Mouse (Mus musculus) right cerebral cortex, postnatal 4 days (tissue): Measurements from ENCODE around the gene Slc17a6.

Experiments
- DNase-seq: peaks from one replicate; pipeline ENCODE4 v3.0.0-alpha.2; 2022

Gene Slc17a6

GRCm38 (mm10) chr7:51621694-51622145, at the start of gene Slc17a6:
Gene Slc17a6 (plus strand): TSS chr7:51622006.
- DNase-seq, result peak; percentile 56

DNA sequence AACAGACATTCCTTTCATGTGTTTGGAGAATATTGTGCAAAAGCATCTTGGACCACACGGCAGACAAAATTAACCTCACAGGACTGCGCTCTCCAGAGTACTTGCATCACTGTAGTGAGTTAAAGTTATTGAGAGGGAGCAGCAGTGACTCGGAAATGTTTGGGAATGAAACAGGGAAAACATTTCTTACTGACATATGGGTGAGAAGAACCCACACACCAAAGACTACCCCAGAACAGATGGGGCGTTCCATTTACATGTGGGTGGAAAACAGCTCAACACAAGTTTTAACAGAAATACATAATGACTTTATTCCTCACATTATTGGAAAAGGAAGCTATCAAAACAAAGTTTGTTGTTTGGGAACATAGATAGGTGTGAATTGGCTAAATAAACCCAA, 21.8 kb upstream of the Slc17a6 start:
- DNase-seq, result no peak

DNA sequence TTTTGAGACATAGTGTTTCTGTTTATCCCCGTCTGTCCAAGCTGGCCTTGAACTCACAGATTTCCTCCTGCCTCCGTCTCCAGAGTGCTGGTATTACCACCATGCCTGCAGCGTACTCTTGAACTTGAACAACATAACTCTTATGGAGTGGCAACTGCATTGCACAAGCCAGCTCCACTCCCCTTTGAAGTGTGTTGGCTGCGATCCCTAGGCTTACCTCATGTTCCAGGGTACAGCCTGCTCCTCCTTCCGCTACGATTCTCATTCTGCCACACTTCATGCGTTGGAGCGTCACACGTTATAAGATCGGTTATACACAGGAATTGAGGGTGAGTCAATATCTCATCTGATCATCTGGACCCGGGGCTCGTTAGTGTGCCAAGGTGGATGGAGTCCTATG, 18.1 kb upstream of the Slc17a6 start:
- DNase-seq, result no peak

DNA sequence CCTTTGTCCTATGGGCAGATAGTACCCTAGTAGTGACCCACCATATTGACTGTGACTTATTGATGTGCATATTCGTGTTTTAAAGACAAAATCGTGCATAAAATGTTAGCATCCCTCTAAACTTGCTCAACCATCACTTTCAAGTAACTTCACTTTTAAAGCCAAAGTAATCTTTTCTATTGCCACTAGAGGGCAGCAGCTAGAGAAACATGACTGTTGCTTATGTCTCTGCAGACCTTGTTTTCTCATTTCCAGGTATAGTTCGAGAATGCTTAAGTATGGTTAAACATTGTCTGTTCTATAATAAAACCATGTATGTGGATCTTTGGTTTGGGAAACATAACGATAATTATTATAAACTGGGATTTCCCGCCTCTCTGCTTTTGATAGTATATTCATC, 7.4 kb upstream of the Slc17a6 start:
- DNase-seq, result no peak

- DNase-seq, result no peak
Observed at GRCm38 (mm10) chr7:51617941-51618340, 3.9 kb upstream of the Slc17a6 start.

DNA sequence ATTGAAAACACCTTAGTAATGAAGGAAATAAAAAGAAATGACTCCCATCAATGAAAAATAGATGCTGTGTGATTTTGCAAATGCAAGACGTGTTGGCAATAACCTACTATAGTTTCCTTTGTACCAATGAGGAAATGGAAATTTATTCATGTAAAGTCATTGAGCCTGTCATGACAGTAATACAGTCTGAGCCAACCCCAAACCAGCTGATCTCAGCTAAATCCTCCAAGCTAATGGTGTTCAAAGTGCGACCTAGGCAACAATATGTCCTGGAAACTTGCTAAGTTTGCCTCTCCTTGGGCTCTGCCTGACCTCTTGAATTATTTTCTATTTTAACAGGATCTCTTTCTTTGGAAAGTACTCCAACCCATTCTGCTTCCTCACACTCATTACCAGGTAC, 3.4 kb upstream of the Slc17a6 start:
- no peak for DNase-seq

DNA sequence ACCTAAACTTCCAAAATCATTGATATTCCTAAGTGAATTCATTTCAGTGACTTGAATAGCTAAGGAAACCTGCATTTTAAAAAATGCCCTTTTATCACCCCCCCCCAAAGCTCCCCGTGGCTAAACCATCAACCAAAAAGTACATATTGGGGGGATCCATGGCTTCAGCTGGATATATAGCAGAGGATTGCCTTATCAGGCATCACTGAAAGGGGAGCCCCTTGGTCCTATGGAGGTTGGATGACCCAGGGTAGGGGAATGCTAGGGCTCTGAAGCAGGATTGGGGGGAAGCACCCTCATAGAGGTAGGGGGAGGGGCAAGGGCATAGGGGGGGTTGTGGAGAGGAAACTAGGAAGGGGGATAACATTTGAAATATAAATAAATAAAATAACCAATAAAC, 1.8 kb upstream of the Slc17a6 start:
- no peak for DNase-seq

DNA sequence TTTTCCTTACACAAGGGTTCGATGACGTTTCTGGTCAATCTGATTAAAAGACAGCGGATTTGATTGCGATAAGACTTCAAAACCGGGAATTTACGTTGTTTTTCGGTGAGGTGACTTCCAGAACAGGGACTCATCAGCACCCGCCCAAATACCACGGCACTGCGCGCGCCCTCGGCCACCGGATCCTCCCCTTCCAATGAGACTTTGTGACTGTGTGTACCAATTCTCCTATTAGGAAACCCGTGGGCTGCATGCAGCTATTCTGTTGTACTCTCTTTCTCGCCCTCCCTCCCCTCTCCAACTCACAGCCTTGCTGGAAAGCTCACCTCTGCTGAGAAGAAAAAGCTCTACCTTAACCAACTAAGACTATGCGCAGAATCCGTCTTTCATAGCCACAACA, 390 bp downstream of the Slc17a6 start:
- DNase-seq, result no peak

DNA sequence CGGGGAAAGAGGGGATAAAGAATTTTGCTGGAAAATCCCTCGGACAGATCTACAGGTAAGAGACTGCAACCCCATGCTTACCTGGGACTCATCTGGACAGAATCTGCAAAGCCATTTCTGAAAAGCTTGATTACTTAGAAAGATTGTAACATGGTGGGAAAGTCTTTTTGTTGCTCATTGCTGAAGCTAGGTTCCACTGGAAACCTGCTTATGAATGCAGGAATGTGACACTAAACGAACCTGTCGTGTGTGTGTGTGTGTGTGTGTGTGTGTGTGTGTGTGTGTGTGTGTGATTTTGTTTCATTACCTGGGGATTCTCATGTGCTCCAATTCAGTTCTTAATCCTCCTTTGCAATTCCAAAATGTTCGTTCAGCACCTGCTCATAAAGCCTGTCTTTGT, 860 bp downstream of the Slc17a6 start:
- DNase-seq, result no peak

- DNase-seq, result no peak
Observed at GRCm38 (mm10) chr7:51624336-51624897, 2.6 kb downstream of the Slc17a6 start.

DNA sequence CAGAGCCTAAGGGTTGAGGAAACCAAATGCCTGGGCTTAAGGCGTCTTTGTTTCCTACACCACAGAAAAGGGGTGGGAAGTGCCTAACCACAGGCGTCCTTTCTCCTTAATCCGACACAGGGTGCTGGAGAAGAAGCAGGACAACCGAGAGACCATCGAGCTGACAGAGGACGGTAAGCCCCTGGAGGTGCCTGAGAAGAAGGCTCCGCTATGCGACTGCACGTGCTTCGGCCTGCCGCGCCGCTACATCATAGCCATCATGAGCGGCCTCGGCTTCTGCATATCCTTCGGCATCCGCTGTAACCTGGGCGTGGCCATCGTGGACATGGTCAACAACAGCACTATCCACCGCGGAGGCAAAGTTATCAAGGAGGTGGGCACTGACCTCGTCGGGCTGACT, 3.4 kb downstream of the Slc17a6 start:
- DNase-seq, result peak; percentile 46

GRCm38 (mm10) chr7:51625591-51626255, 3.9 kb downstream of the Slc17a6 start:
- no peak for DNase-seq

- no peak for DNase-seq
Observed at GRCm38 (mm10) chr7:51626451-51627000, 4.7 kb downstream of the Slc17a6 start.

- peak; percentile 39 for DNase-seq
Observed at GRCm38 (mm10) chr7:51627001-51627631, 5.3 kb downstream of the Slc17a6 start.

- no peak for DNase-seq
Observed at GRCm38 (mm10) chr7:51627666-51628065, 5.9 kb downstream of the Slc17a6 start.

DNA sequence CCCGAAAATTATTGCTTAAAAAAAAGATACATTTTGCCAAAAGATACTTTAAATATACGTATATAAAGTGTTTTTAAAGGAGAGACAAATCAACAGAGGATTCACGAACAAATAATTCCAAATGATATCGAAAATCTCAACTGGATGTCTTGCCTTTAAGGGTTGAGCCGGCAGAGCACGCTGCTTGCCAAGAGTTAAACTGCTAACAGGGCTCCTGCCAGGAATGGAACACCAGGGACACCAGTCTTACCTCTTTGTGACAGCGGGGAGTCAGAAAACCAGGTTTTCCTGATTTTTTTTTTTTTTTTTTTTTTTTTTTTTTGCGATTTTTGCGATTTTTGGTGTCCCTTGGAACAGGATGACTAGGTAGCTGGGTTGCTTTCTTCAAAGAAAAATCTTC, 6.5 kb downstream of the Slc17a6 start:
- DNase-seq, result no peak

- no peak for DNase-seq
Observed at GRCm38 (mm10) chr7:51629206-51629605, 7.4 kb downstream of the Slc17a6 start.

- DNase-seq, result no peak
Observed at GRCm38 (mm10) chr7:51631171-51631570, 9.4 kb downstream of the Slc17a6 start.

- DNase-seq, result no peak
Observed at GRCm38 (mm10) chr7:51632543-51633229, 10.9 kb downstream of the Slc17a6 start.

DNA sequence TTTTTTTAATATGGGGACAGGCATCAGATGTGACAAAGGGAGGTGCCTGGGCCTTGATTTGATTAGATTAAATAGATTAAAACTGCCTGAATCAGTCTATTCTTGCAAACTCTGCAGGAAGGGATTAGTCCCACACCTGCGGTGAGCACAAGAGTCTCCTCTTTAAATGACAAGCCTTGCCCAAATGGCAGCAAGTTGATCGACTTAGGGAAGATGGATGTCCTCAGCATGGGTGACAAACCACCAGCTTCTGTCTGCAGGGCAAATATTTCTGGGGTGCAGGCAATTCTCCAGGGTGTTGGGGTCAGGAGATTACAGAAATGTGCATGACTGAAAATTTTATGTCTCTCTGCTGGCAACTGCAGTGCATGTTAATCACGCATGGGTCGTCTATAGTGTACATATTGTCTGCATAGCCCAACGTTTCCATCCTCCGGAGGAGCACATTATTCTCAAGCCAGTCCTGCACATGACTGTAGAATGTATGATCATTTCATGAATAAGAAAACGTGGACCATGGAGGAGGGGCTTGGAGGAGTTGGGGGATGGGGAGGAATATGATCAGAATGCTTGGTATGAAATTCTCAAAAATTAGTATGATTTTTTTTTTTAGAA, 11.5 kb downstream of the Slc17a6 start:
- DNase-seq, result no peak

DNA sequence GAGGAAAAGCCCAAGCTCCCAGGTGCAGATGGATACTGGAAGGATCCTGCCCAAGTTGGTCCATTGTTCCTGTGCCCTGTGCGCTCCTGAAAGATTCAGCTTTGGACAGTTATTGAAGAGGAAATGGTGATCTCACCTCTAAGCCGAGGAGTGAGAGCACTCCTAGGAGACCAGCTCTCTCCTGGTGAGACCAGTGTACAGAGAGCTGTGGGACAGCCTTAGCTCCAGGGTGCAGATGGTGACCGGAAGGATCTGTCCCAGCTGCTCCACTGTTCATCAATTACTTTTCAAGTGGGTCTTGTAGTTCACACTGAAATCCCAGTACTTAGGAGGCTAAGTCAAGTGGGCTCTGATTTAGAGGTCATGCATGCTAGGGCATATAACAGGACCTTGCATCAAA, 35.3 kb downstream of the Slc17a6 start:
- no peak for DNase-seq

- DNase-seq, result peak; percentile 3
Observed at GRCm38 (mm10) chr7:51662441-51662840, 40.6 kb downstream of the Slc17a6 start.
